Mouse (Mus musculus): ENCODE results near the gene Limk1.

DNA sequence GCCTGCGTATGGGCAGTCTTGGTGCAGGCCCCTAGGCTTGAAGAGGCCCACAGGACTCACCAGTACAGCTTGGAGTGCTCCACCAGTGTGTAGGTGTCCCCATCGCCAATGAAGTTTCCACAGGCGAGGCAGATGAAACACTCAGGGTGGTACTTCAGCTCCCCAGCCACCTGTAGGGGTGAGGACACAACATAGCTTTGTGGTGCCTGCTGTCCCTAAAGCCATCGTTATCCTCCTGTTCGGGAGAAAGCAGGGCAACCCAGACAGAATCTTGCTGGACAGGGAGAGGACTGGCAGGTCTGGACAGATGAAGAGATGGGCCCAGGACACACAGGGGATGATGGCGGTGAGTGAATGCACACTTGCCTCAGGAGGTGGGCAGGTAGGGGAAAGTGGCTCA lies 15.8 kb downstream of the Limk1 start:
- TF ChIP-seq CTCF (IDR thresholded peaks at IDR 0.05; ENCODE audit: low read depth, low read length) = no peak
- TF ChIP-seq TAL1 (conservative IDR thresholded peaks at IDR 0.05; ENCODE audit: low read depth, low read length) = no peak
- TF ChIP-seq POLR2AphosphoS5 (IDR thresholded peaks at IDR 0.05; ENCODE audit: insufficient replicate concordance, low read depth, low read length) = no peak
- TF ChIP-seq GATA1 (IDR thresholded peaks at IDR 0.05; ENCODE audit: borderline replicate concordance, low read length) = no peak

Measured in G1E (cell line).